Mouse (Mus musculus) ovary, adult 18-20 months (tissue): Measurements from ENCODE around the gene Gm10271.

Experiments used
- DNase-seq: peaks from one replicate; pipeline ENCODE4 v3.0.0; 2022; ENCODE audit warnings: low spot score, mixed read lengths

Gene Gm10271

GRCm38 (mm10) chr10:116977858-116978257 is 5.4 kb upstream of the Gm10271 start:
- no peak for DNase-seq

- no peak for DNase-seq
Observed at GRCm38 (mm10) chr10:116977455-116977854, 5.0 kb upstream of the Gm10271 start.

- no peak for DNase-seq
Observed at GRCm38 (mm10) chr10:116968741-116969140, 3.7 kb downstream of the Gm10271 start.

- DNase-seq = no peak
Observed at GRCm38 (mm10) chr10:116966065-116966464, 6.3 kb downstream of the Gm10271 start.

GRCm38 (mm10) chr10:116965297-116965696 is 7.1 kb downstream of the Gm10271 start:
- DNase-seq = no peak

GRCm38 (mm10) chr10:116964571-116964970 is 7.8 kb downstream of the Gm10271 start:
- no peak for DNase-seq

GRCm38 (mm10) chr10:116964084-116964483 is 8.3 kb downstream of the Gm10271 start:
- DNase-seq = no peak

- no peak for DNase-seq
Observed at GRCm38 (mm10) chr10:116962803-116963202, 9.6 kb downstream of the Gm10271 start.

- DNase-seq = no peak
Observed at GRCm38 (mm10) chr10:116962152-116962551, 10.3 kb downstream of the Gm10271 start.

GRCm38 (mm10) chr10:116957867-116958551 is 14.4 kb downstream of the Gm10271 start:
- no peak for DNase-seq

- DNase-seq = no peak
Observed at GRCm38 (mm10) chr10:116956483-116957158, 15.8 kb downstream of the Gm10271 start.

- no peak for DNase-seq
Observed at GRCm38 (mm10) chr10:116955191-116955590, 17.2 kb downstream of the Gm10271 start.

GRCm38 (mm10) chr10:116950886-116951285 is 21.5 kb downstream of the Gm10271 start:
- no peak for DNase-seq

- peak; percentile 78 for DNase-seq
Observed at GRCm38 (mm10) chr10:116950009-116950769, 22.2 kb downstream of the Gm10271 start, which contains the start of gene Rab3ip. Gene Rab3ip (minus strand): TSS chr10:116950769.

- DNase-seq = no peak
Observed at GRCm38 (mm10) chr10:116949111-116950008, 23.0 kb downstream of the Gm10271 start.

GRCm38 (mm10) chr10:116948414-116948813 is 24.0 kb downstream of the Gm10271 start:
- DNase-seq = no peak

- DNase-seq = no peak
Observed at GRCm38 (mm10) chr10:116944940-116945339, 27.5 kb downstream of the Gm10271 start.

GRCm38 (mm10) chr10:116944144-116944543 is 28.3 kb downstream of the Gm10271 start:
- DNase-seq = no peak

GRCm38 (mm10) chr10:116943025-116943424 is 29.4 kb downstream of the Gm10271 start:
- no peak for DNase-seq

- no peak for DNase-seq
Observed at GRCm38 (mm10) chr10:116935028-116935427, 37.4 kb downstream of the Gm10271 start.

- no peak for DNase-seq
Observed at GRCm38 (mm10) chr10:116933794-116934193, 38.6 kb downstream of the Gm10271 start.

- no peak for DNase-seq
Observed at GRCm38 (mm10) chr10:116932418-116932817, 40.0 kb downstream of the Gm10271 start.
